Mouse (Mus musculus): Measurements from ENCODE around the gene Zpbp.

GRCm38 (mm10) chr11:11242694-11243377 is 219.4 kb downstream of the Zpbp start:
- TF ChIP-seq CTCF (IDR thresholded peaks at IDR 0.05; ENCODE audit: low read depth, low read length) (no peak), POLR2A (IDR thresholded peaks at IDR 0.05; ENCODE audit: borderline replicate concordance, low read depth, low read length) (no peak)

Measured in bone marrow macrophage, adult 2 months (primary cell).